Mouse (Mus musculus) kidney, adult 10 weeks (tissue): ENCODE results near the gene Twist1. TPM values are rescaled to one million over a fixed set of nuclear protein-coding genes. Genes with fewer than 3 reads are reported as not detected.

Source experiments
- polyA plus RNA-seq: library from polyadenylated mRNA; stranded (reverse); fragments of 350-450 nt; fragmentation: Illumina TruSeq; extraction: RNeasy Lipid Tissue Mini Kit (QIAGEN cat#74804); gene quantifications from one replicate; pipeline ENCODE4 v1.2.3, GENCODE M21; 2014; ENCODE audit warnings: low read depth, low replicate concordance

Twist1 gene
- 2.3 TPM for polyA plus RNA-seq

GRCm38 (mm10) chr12:33957400-33958240 is at the start of gene Twist1:
Gene Twist1 (plus strand): TSS chr12:33957671.

DNA sequence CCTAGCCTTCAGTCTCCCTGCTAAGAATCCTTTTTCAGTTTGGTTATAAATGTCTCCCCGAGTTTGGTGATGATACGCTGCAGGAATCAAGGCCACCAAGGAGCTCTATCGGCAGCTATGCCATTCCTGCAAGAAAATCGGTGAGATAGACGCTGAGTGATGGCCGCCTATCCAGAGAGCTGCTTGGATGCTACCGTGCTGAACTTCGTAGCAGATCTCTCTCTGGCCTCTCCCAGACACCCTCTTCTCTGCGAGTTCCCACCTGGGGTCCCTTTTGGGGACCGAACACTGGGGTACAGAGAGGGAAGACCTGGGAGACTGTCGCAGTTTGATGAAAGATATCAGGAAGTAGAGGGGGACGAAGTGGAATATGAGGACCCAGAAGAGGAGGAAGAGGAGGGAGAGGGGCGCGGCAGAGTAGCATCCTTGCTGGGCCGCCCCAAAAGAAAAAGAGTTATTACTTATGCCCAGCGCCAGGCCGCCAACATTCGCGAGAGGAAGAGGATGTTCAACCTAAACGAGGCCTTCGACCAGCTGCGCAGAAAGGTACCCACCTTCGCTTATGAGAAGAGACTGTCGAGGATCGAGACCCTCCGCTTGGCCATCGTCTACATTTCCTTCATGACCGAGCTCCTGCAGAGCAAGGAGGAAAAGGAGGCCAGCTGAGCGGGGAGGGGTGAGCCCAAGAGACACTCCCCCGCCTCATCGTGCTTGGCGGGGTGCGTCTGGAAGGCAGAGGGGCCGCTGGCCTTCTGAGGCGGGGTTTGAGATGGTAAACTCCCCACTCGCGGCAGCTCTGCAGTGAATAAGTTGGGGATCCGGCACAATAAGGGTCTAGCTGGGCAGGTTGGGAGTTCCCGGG is 28.9 kb upstream of the Twist1 start, which contains the start of gene Ferd3l:
Gene Ferd3l (plus strand): TSS at position 95 of the 862 bp plus-strand sequence.

Other genes starting within 250 kb of the Twist1 start
- not detected for gene Ferd3l, start 29.2 kb upstream of the Twist1 start, polyA plus RNA-seq